Mouse (Mus musculus) cerebellum, postnatal 4 days (tissue): ENCODE data around the gene Scnn1a.
"Not testable (repeated sequence)": the region's sequence is repeated elsewhere in the genome, so short reads cannot be mapped to it uniquely, and the experiment has no call there.

Experiments used
- DNase-seq, 2 experiments: peaks; one replicate each; pipeline ENCODE4 v3.0.0; 2022; ENCODE audit warnings: low spot score in 2 of 2, mixed read lengths in 1 of 2

The Scnn1a gene

GRCm38 (mm10) chr6:125320323-125320722 lies at the start of gene Scnn1a:
TSS of gene Scnn1a (plus strand) at chr6:125320659.
- no peak for DNase-seq

DNA sequence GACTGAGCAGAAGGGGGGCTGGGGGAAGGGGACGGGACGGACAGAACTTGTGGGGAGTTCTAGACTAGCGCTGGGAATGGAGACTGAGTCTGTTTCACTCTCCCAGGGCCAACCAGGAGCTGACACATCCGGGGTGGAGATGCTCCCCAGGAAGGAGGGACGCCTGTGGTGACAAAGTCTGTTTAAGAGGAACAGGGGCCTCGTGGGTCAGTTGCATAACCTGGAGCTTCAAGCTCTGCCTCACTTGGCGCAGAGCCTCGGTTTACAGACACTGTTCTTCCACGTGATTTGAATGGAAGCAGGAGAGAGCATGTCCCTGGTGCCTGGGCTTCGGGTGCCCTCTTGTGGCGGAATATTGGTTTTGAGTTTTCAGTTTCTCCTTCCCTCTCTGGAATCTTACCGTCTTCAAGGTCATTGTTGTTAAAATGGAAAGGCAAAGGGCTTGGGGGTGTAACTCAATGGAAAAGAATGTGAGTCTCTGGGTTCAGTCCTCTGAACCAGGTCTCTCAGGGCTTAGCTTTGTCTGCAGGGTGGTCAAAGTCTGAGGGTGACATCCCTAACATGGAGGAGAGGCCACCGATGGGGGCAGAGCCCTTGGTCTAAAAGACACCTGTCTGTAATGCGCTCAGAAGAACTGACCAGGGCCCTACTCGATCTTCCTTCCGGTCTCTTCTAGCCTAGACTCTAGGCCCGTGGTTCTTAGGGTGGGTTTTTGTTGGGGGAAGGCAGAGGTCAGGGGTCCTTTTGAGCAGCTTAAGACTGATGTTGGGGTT lies 48.8 kb upstream of the Scnn1a start:
- DNase-seq = peak; percentile 74 to 92

- no peak for DNase-seq
Measured at GRCm38 (mm10) chr6:125272228-125272785, 48.2 kb upstream of the Scnn1a start.

DNA sequence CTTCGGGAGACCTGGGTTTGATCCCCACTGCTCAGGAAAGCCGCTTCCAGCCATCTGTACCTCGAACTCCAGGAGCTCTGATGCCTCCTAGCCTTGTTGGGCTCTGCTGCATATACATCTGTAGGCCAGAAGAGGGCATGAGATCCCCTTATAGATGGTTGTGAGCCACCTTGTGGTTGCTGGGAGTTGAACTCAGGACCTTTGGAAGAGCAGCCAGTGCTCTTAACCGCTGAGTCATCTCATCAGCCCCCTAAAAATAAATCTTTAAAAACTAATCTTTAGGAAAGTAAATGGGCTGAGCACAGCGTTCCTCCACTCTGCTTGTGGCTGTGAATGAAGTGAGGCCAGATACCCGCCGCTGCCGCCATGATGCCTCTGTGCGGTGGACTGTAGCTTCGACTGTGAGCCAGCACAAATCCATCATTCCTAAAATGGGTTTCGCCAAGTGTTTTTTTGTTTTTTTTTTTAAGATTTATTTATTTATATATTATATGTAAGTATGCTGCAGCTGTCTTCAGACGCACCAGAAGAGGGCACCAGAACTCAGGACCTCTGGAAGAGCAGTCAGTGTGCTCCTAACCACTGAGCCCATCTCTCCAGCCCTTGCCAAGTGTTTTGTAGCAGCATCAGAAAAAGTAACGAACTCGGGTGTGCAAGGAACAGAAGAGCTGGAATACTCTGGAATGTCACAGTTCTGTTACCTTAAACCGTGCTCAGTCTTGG lies 45.5 kb upstream of the Scnn1a start:
- peak in 1 of 2 experiments; percentile 28 for DNase-seq

- DNase-seq = no peak
Measured at GRCm38 (mm10) chr6:125279729-125280128, 40.7 kb upstream of the Scnn1a start.

- DNase-seq = not testable (repeated sequence)
Measured at GRCm38 (mm10) chr6:125282721-125283120, 37.7 kb upstream of the Scnn1a start.

DNA sequence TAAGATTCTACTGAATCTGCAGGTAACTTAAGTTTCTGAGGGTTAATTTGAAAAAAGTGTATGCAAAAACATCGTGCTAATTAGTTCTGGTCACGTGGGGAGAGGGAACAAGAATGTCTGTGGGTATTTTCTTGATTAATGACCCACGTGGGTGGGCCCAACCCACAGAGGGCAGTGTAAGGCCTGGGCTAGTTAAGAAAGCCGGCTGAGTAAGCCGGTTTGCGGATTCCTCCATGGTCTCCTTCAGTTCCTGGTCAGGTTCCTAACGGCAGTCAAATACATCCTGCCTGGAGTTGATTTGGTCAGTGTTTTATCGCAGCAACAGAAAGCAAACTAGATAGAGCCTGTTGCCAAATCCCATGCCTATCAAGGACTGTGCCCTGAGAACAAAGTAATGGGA lies 36.2 kb upstream of the Scnn1a start:
- DNase-seq = no peak

GRCm38 (mm10) chr6:125284751-125285150 lies 35.7 kb upstream of the Scnn1a start:
- DNase-seq = no peak

DNA sequence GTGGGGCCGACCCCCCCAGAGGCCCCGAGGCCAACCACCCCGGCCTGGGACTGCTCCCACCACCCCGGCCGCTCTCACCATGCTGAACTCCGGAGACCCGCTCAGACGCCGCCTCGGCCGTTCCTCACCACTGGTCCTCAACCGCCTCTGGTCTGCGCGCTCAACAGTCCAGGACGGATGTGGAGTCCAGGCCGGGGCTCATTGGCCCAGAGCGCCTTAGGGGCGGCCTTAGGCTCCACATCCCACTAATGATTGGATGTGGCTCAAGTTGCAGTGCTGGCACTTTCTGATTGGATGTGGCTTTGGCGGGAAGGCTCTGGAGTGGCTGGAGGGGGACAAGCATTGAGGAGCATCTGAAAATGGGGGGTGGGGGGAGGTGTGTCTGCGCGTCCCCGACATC lies 34.6 kb upstream of the Scnn1a start, which contains the start of gene Tuba3a:
TSS of gene Tuba3a (minus strand) at position 153 of the 400 bp plus-strand sequence.
- no peak for DNase-seq

DNA sequence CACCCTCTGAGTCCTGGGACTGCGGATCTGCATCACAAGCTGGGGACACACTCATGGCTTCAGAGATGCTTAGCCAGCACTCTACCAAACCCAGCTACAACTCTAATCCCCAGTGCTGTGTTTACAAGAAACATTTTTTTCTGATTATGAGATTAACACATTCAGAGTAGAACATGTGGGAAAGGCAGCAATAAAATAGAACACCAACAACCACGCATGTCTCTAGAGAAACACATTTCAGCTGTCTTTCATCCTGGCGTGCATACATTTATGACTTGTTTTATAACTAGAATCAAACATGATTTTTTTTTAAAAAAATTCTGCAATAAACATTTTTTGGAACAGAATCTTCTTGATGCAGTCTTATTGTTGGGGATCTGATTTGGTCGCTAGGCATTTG lies 33.5 kb upstream of the Scnn1a start:
- DNase-seq = no peak

GRCm38 (mm10) chr6:125288730-125289129 lies 31.7 kb upstream of the Scnn1a start:
- DNase-seq = no peak

DNA sequence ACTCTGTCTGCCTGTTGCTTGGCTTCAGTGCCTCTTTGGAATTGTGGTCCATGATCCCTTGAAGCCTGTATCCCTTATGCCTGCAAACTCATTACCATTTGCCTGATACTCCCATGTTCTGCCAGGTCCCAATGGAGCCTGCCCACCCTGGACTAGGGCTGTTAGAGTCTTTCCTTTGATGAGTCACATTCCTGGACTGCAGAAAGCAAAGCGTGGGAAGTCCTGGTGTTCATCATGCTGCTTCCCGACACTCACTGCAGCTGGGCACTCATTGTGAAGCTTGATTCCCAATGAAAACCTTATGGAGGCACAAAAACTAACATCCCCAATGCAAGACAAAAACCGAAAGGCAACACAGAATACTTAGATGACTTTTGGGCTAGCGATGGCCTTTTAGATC lies 29.1 kb upstream of the Scnn1a start:
- DNase-seq = no peak

- DNase-seq = no peak
Measured at GRCm38 (mm10) chr6:125292256-125292655, 28.2 kb upstream of the Scnn1a start.

GRCm38 (mm10) chr6:125294049-125294448 lies 26.4 kb upstream of the Scnn1a start:
- no peak for DNase-seq

- no peak for DNase-seq
Measured at GRCm38 (mm10) chr6:125297149-125297820, 23.2 kb upstream of the Scnn1a start.

DNA sequence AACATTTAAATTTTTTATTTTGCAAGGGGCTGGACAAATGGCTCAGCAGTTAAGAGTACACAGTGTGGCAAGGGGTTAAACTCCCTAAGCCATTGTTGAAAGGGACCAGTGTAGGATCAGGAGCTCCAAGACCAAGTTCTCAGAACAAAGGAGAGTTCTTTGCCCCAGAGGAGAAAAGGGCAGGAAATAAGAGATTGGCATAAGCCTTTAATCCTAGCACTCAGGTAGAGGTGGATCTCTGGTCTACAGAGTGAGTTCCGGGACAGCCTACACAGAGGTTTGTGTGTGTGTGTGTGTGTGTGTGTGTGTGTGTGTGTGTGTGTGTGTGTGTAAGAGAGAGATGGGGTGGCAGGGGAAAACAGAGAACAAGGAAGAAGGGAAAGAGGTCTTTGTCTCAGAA lies 19.5 kb upstream of the Scnn1a start:
- no peak for DNase-seq

- DNase-seq = no peak
Measured at GRCm38 (mm10) chr6:125302231-125302982, 18.1 kb upstream of the Scnn1a start.

DNA sequence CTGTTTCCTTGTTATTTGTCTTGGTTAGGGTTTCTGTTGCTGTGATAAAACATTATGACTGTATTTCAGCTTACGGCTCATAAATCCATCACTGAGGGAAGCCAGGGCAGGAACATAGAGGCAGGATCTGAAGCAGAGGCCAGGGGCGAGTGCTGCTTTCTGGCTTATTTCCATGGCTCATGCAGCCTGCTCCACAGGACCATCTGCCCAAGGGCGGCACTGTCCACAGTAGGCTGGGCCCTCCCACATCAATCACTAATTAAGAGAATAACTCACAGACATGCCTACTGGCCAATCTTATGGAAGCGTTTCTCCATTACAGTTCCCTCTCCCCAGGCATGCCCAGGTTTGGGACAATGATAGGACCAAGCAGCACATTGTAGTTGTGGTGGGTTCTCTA lies 17.2 kb upstream of the Scnn1a start:
- no peak for DNase-seq

- DNase-seq = not testable (repeated sequence)
Measured at GRCm38 (mm10) chr6:125304408-125304807, 16.1 kb upstream of the Scnn1a start.

- DNase-seq = no peak
Measured at GRCm38 (mm10) chr6:125305465-125305864, 15.0 kb upstream of the Scnn1a start.

DNA sequence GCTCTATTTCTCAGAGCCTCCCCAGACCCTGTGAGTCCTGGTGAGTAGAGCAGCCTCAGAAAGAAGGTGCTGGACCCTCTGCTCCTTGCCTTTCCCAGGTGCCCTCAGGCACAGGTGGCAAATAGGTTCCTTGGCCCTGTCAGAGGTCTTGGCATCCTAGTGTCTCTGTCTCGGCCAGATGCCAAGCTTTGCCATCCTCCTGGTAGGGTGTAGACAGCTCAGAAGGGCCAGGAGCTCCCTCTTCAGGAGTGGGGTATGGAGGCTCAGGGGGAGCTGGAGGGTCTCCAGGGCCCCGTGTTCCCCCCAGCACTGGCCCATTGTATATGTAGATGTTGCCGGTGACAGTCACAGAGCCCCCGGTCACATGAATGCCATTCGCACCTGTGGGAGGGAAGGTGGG lies 13.4 kb upstream of the Scnn1a start:
- DNase-seq = no peak
